Mouse (Mus musculus): Measurements from ENCODE around the gene Hddc3.
A peak's percentile ranks its signal among the peaks of the same experiment; 100 is the strongest.

Hddc3 gene

DNA sequence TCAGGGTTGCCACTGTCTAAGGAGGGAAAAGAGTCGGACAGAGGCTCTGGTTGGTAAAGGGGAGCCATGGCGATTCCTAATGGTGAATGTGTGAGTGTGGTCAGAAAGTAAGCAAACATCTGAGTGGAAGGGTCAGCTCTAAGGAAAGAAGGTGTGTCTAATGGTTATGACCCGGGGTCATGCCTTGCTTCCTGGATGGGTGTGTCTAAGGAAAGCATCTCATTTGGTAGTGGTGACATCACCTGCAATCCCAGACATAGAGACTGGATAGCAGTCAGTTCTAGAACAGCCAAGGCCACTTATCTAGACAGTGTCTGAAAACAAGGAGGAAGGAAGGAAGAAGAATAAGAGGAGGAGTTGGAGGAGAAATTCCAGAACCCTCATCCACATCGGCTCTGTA is 8.1 kb upstream of the Hddc3 start:
- no peak for DNase-seq (ENCODE audit: low read depth, low spot score)

DNA sequence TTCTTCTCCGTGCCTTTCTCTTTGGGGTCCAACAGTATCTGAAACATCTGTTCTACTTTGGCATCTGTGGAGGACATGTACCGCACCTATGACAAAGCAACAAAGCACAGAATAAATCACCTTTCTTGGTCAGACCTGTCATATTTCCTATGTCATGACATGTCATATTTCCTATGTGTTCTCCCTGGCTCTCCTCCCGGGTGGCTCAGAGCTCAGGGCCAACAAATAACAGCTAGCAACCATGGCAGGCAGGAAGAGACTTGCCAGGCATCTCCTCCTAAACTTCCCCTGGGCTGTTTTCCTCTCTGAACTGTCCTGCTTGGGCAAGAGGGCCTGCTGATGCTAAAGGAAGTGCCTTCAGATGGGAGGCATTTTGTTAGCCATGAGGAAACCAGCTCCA is 6.0 kb upstream of the Hddc3 start:
- no peak for DNase-seq (ENCODE audit: low read depth, low spot score)

DNA sequence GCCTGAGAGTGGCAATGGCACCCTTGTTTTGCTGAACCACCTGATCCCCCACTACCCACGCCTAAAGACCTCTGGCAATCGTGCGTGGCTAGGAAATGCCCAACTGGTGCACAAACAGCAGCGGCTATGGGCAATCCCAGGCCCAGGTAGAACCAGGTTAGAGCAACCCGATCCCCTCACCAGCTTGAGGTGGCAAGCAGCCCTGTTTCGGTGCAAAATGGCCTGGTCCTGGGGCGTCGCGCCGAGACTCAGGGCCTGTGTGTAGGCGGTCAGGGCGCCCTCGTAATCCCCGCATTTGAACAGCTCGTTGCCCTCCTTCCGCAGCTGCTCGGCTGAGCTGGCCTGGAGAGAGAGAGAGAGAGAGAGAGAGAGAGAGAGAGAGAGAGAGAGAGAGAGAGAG is 3.5 kb upstream of the Hddc3 start:
- DNase-seq (ENCODE audit: low read depth, low spot score): no peak

DNA sequence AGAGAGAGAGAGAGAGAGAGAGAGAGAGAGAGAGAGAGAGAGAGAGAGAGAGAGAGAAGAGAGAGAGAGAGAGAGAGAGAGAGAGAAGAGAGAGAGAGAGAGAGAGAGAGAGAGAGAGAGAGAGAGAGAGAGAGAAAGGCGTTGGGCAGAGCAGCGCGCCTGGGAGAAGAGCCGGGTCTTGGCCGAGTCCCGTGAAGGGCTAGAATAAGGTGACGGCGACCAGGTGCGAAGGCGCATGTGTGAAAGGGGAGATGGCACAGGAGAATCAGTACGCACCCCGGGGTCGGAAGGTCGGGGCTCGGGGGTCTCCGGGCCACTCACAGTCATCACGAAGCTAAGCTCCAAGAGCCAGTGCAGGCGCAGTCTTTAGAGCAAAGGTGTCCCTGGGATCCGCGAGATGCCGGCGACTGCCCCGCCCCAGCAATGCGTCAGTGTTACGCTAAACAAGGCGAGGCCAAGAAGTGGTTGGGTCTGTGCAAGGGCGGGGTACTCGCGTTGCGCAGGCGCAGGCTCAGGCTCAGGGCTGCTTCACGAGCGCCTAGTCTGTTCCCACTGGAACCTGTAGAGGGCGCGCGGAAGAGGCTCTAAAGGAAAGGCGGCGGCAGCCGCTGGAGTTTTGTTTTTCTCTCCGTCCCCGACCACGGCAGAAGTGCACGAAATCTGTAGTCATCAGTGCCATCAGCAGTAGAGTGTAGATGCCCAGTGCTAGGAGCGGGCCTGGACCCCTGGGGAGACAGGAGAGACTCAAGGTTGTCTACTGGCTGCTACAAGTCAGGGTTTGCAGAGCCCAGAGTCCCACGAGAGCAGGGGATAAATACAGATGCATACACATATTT is 2.9 kb upstream of the Hddc3 start:
- DNase-seq (ENCODE audit: low read depth, low spot score): peak; percentile 93

- DNase-seq (ENCODE audit: low read depth, low spot score): no peak
Observed at GRCm38 (mm10) chr7:80340793-80341192, 2.1 kb upstream of the Hddc3 start, which contains the start of gene Unc45a. Gene Unc45a (minus strand): TSS chr7:80341005.

- no peak for DNase-seq (ENCODE audit: low read depth, low spot score)
Observed at GRCm38 (mm10) chr7:80341793-80342192, 1.1 kb upstream of the Hddc3 start.

DNA sequence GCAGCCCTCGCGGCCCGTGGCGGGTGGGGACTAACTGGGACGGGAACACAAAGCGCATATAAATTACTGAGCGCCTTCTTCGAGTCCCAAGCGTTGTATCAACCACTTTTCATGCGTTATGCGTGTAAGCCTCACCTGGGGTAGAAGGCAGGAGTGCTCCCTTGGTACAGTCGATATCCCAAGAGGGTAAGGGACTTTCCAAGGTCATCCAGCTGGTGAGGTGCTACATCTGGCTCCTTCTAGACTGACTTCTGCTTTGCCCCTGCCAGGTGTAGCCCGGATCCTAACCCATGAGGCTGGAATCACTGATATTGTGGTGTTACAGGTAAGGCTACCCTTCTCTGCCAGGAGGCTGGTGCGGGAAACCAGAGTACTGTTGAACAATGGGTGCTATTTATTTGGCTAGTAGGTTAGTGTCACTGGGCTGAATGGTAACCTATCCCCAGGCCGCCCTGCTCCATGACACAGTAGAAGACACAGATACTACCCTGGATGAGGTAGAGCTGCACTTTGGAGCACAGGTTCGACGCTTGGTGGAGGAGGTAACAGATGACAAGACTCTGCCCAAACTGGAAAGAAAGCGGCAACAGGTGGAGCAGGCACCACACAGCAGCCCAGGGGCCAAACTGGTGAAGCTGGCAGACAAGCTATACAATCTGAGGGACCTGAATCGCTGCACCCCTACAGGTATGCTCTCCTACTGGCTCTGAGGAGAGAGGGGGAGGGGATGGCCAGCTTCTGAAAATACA is 540 bp downstream of the Hddc3 start:
- no peak for DNase-seq (ENCODE audit: low read depth, low spot score)

GRCm38 (mm10) chr7:80346173-80346572 is 3.3 kb downstream of the Hddc3 start:
- no peak for DNase-seq (ENCODE audit: low read depth, low spot score)

DNA sequence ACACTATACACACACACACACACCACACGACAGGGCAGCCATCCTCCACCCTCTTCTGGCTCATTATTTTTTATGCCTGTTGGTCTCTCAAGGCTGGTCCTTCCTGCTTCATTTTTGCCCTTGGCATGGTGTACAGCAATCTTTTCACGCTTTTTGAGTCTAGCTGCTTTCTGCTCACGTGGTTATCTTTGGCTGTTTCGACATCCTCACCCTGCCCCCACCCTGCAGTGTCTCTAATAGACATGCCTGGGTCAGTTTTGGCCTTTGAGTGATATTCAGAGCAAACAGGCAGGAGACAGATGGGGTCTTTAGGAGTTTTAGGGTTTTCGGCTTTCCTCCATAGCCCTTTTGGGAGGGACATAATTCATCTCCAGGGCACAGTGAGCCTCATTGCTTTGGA is 3.9 kb downstream of the Hddc3 start:
- DNase-seq (ENCODE audit: low read depth, low spot score): no peak

DNA sequence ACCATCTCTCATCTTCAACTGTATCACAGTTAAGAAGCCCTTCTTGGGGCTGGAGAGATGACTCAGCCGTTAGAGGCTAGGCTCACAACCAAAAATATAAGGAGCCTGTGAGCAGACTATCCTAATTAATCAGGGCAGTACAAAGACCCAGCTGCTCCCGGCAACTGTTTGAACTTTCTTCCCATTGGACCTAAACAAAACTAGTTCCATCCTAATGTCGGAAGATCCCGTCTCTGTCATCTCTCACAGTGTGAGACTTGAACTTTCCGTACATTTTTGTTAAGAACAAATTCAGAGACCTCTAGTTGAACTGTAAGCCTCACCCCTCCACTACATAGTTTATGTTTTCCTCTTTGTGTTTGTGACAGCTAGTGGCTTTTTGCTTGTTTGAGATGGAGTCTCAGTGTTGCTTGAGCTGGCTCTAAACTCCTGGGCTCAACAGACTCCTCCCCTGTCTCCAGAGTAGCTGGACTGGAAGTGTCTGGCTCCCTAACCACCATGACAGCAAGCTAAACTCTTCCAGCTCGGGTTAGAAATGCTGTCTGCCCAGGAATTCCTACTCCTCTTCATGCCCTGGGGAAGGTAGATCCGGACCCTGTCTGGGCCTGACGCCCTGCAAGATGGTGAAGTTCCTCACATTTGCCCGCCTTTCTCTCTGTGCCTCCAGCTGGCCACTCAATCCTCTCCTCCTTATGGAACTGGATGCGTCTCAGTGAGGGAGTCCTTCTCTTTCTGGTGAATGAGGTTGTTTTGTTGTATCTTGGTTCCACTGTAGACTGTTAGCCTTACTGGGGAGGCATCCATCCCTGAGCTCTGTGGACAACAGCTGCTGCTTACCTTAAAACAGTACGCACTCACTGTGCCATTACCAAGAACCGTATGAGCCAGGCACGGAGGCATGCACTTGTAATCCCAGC is 5.0 kb downstream of the Hddc3 start:
- no peak for DNase-seq (ENCODE audit: low read depth, low spot score)

DNA sequence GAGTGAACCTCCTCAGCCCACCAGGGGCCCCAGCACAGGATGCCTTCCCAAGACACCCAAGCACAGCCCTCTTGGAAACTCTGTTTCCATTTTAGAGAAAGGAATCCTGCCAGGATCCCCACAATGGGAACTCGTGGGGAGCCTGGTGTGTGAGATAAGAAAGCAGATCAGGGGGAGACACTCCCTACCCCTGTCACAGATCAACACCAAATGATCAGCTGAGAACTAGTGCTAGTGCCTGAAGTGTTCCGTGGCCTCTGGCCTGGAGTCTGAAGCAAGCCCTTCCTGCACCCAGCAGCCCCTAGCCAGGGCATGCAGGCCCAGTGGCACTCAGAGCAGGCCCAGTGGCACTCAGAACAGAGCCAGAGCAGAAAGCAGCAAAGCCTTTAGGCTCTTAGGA is 7.9 kb downstream of the Hddc3 start:
- DNase-seq (ENCODE audit: low read depth, low spot score): no peak

DNA sequence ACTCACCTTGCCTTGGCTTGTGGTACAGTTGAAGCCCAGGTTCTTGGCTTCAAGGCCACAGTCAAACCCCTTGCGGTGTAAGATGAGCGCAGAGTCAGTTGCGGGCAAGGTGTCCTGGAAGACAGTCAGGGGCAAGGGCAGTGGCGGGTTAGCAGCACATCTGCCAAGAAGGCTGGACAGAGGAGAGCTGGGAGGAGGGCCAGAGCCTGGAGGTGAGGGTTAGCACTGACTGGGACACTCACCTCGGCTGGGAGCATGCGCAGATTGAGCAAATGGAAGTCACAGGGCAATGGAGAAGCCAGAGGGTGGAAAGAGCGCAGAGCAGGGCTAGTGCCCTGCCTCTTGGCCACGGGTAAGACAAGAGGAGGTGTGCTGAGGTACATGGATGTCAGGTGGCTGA is 10.0 kb downstream of the Hddc3 start:
- no peak for DNase-seq (ENCODE audit: low read depth, low spot score)

GRCm38 (mm10) chr7:80356351-80356750 is 13.4 kb downstream of the Hddc3 start:
- no peak for DNase-seq (ENCODE audit: low read depth, low spot score)

- DNase-seq (ENCODE audit: low read depth, low spot score): no peak
Observed at GRCm38 (mm10) chr7:80357156-80357555, 14.3 kb downstream of the Hddc3 start.

DNA sequence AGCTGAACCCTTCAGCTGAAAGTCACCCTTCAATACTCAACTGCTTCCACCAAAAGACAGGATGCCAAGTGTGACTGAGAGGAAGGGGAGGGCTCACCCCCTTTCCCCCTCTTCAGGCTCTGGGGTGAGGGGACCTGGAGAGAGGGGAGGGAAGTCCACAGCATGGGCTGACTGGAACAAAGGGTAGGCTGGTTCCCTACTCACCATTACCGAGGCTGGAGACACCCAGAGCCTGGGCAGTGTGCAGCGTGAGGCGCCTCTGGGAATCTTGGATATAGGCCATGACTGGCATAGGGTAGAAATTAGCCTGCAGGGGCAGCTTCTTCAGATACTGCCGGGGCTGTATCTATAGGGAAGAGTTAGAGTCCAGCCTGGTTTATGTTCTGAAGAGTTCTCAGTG is 15.1 kb downstream of the Hddc3 start:
- DNase-seq (ENCODE audit: low read depth, low spot score): no peak

DNA sequence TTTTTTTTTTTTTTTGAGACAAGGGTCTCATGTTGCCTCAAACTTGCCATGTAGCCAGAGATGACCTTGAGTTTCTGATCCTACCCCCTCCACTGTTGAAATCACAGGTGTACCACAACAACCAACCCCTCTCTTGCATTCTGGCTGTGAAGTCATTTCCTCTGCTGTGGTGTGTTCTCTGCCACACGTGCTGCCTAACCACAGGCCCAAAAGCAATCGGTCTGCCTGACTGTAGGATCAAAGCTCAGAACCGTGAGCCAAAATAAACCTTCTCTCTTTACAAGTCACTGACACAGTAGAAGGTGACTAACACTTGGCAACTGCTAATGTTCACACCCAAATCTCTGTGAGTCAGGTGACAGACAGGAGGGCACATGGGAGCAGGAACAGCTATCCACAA is 17.5 kb downstream of the Hddc3 start:
- no peak for DNase-seq (ENCODE audit: low read depth, low spot score)

DNA sequence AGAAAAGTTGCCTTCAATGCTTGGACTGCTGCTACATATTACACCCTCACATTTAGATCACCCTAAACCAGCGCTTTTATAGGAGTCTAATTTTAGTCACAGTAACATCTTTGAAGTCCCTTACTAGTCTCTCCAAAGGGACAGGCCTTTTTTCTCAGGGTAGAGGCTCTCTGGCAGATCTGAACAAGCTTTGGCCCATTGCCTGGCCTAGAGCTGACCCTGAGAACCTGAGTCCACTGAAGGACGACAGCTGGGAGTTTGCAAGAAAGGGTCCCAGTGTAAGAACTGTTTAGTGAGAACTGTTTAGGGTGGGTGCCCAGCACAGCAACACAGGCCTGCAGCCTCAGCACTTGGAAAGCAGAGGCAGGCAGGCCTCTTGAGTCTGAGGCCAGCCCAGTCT is 22.9 kb downstream of the Hddc3 start:
- no peak for DNase-seq (ENCODE audit: low read depth, low spot score)

DNA sequence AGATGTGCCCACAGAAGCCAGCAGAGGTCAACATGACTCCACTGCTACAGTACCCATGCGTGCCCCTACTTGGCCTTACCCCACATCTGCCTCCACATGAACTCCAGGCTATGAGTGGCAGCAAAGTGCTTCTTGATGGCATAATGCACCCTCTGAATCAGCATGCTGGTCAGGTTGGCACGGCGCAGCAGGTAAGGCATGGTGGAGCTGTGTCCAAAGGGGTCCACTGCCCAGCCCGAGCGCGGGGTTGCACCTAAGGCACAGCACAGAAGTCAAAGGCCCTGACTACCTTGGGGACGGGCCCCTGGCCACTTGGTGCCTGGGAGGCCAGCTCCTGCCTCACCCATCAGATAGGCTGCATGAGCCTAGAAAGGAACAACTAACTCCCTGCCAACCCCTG is 24.3 kb downstream of the Hddc3 start:
- no peak for DNase-seq (ENCODE audit: low read depth, low spot score)

- DNase-seq (ENCODE audit: low read depth, low spot score): no peak
Observed at GRCm38 (mm10) chr7:80368009-80368408, 25.1 kb downstream of the Hddc3 start.

GRCm38 (mm10) chr7:80368635-80369421 is 25.9 kb downstream of the Hddc3 start:
- no peak for DNase-seq (ENCODE audit: low read depth, low spot score)

DNA sequence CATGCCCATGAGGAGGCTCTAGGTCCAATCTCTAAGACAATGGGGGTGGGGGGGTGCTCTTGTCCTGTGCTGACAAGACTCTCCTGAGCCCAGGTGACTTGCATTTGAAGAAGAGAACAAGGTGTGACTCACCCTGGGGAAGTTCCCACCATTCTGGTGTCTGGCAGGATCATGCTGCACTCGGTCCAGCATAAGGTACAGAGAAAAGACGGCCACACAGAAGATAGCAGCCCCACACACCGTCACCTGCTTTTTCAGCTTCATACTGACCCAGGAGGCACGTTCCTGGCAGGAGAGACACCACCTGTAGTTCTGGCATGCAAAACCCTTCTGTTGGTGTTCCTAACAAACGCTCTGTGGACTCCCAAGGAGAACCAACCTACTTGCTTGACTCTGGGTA is 26.6 kb downstream of the Hddc3 start:
- DNase-seq (ENCODE audit: low read depth, low spot score): no peak
